Mouse (Mus musculus) adrenal gland (tissue): ENCODE results near the gene Rgs7.

Experiments used
- intact Hi-C: fragments of 180-260 bp; cut with DNase I; formaldehyde crosslinking; loops from one replicate; pipeline ENCODE4 v1.15.1; 2025

Gene Rgs7

DNA sequence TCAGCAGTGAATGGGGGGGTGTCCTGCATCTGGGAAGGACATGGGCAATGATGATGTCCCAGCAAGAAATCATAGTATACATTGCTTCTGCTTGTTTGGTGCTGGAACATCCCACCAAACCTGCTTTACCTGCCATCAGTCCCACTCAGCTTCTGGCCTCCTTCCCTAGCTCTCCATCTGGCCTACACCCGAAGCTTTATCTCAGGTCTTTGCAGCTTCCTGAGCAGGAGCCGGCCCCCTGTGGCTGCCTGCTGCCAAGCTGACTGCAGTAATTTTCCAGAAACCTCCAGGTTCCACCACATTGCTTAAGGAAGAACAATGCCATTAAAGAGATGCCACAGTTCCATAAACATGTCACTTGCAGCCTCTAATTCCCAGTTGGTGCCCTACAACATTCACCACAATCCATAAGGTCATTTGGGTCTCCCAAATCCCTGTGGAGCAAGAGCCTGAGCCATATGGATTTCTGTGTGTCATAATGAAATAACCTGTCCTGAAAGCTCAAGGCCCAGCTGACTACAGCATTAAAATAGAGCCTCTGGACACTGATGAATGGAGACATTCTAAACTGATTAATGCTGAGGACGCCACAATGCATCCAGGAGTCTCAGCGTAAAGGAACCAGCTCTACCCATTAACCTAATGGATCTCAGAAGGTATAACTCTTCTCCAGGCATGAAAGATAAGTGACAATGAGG lies 60.8 kb downstream of the Rgs7 start:
- intact Hi-C loops = no loop called here

DNA sequence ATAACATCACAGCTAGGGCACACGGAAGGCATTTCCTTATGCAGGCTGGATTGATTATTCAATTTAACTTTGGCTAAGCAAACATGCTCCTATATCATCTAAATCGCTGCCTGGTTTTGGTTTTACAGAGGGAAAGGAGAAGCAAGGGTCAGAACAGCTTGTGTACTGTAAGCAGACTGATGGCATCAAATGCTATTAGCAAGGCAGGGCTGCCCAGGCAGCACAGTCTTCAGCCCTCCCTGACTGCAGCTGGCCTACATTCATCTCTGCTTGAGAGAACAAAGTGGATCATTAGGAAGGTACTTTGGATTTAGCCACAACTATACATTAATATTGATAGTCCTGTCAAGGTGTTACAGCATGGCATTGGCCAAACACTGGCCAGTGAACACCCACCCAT lies 65.2 kb downstream of the Rgs7 start:
- intact Hi-C loops = no loop called here

DNA sequence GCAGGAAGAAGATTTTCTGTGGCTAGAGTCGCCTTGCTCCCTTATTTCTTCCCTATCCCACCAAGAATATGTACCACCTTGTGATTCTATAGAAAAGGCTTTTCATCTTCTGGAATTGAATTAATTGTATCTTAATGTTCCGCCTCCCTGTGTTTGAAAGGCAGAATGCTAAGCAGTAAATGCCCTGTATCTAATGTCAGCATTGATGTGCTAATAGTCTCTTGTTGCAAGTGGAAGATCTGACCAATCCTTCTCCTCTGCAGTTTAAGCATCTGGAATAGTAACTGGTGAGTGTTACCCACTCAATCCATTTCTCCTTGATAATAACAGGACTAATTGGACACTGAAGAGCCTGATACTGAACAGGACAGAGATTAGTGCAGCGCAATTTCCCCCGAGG lies 65.9 kb downstream of the Rgs7 start:
- intact Hi-C loops = no loop called here

DNA sequence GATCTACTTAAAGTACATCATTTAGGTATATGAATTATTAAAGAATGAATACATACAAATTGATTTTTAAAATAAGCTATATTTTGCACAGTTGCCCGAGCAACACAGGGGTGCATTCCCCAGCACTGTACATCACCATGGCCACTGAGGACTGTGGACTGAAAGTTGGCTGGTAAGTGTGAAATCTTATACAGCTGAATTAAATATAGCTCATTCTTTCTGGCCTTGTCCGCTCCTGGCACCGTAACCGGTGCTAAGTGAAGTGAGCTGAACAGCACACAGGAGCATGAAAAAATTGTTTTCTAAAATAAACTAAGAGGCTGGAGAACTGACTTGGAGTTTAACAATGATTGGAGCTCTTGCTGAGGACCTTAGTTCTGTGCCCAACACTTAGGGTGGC lies 71.4 kb downstream of the Rgs7 start:
- intact Hi-C loops = no loop called here

DNA sequence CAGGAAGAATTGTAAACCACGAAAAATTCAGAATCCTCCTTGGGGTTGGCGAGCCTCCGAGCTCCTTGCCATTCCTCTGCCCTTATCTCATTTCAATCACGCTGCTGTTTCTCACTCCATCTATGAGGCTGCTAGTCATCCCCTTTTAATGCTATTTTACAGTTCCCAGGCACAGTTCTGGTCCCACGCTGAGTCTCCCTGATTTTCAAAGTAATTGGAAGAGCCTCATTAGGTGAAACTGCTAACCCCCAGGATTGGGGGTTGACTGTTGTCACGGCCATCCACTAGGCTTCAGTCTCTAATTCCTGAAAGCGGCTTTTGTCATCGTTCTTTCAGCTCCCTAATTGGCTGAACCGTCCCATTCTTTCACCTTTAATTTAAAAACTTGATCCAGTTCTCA lies 76.6 kb downstream of the Rgs7 start:
- intact Hi-C loops = no loop called here

DNA sequence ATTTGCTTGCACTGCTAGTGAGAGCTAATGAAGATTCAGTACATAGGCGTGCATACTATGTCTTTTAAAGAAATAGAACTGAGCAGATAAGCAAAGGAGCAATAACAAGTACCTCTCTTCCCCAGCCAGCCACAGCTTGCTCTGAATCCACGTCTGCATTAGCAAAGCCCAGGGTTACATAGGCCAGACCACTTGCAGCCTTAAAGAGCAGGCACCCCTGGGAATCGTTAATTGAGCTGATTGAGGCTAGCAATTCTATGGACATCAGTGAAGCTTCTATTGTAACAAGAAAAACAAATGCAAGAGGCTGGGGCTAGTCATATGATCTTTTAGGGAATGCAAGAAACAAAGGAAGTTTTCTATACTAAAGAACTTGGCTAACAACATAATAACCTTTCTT lies 81.9 kb downstream of the Rgs7 start:
- intact Hi-C loops = no loop called here

DNA sequence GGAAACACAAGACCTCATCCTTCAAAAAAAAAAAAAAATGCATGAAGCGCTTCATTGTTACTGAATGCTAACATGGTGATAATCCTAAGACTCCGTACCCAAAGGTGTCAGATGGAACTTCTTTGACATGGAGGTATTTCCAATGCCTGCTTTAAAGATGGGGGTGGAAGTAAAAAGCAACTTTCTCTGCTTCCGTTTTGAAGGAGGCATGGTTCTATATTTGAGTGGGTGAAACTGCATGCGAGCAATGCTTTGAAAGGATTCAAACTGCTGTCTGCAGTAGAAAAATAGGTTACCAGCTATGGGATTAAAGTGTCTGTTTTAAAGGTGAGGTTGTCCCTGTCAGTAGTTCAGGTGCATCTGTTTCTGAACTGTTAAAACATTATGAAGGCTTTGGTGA lies 100.4 kb downstream of the Rgs7 start:
- intact Hi-C loops = no loop called here

DNA sequence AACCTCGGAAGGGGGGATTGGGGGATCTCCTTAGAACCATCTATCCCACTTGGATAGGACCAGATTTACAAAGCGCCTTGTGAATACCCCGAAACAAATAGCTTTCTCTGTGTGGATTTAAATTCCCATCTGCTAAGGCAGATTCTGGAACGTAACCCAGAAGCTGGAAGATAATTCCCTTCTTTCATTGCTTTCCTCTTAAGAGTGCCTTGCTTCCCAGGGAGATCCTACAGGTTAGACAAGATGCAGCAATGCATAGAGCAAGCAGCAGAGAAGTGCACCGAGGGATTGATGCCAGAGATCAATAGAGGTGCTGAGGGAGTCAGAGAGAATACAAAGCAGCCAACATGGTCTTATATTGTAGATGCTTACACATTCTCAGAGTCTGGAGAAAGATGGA lies 103.0 kb downstream of the Rgs7 start:
- intact Hi-C loops = no loop called here

DNA sequence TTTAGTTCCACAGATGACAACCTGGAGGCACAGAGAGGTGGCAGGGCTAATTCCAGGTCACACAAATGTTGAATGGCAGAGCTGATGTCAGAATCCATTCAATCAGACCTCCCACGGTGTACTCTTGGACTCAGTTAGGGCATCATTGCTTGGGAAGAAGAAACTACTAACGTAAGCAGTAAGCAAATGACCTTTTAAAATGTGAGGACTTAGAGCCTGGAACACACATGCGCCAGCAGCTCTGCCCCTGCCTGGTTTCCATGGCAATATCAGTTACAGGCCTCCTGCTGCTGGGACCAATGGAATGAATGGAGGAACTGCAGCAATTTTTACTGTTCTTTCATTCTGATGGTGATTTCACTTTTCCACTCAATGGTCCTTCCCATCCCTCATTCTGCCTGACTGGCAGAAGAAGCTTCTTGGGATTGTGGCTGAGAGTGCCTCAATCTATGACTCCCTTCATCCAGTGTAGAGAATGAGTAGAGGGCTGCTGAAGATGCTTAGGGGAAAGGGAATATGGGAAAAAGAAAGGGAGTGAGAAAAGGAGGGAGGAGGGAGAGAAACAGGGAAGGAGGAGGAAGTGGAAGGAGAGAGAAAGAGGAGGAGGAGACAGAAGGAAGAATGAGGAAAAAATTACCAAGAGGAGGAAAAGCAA lies 106.6 kb downstream of the Rgs7 start:
- intact Hi-C loops = no loop called here

DNA sequence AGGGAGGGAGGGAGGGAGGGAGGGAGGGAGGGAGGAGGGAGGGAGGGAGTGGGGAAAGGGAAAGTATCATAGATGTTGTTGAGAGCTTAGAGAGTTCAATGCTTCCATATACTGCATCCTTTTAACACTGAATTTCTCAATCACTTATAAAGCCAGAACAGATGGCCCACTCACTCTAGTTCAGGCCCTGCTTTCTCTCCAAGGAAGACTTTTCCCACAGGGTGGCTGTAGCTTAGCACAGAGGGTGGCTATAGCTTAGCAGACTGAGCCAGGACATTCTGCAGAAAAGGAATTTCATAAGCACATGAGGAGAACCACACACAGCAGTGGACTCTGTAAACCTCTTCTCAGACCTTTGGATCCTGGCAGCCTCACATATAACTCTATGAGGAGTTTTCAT lies 119.7 kb downstream of the Rgs7 start:
- intact Hi-C loops = no loop called here

DNA sequence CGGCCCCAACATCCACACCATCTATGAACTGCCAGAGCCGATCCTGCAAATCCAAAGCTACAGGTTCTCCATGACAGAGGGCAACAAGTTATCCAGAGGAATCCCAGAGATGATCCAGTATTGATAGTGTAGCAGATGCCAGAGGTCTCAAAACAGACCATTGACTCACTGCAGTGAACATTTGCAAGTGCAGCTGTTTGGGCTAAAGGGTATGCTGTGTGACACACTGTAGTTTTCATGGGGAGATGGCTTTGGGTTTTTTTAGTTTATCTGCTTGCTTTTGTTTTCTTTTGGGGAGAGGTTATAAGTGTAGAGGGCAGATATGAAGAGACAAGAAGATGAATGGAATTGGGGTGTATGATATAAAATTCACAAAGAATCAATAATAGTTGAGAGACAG lies 124.2 kb downstream of the Rgs7 start:
- intact Hi-C loops = no loop called here

DNA sequence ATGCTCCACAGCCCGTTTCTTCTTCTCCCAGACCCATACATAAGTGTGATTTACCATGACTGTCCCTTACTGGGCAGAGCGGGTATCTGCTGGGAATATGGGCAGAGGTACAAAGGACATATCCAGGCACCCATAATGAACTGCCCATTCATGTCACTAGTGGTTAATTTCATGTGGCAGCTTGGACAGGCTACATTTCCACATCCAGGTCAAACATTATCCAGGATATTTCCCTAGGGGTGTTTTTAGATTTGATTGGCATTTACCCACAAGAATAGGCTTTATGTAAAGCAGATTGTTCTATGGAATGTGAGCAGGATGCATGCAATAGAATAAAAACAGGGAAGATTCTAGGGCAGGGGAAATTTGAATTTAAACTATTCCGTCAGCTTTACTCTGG lies 128.7 kb downstream of the Rgs7 start:
- intact Hi-C loops = no loop called here

DNA sequence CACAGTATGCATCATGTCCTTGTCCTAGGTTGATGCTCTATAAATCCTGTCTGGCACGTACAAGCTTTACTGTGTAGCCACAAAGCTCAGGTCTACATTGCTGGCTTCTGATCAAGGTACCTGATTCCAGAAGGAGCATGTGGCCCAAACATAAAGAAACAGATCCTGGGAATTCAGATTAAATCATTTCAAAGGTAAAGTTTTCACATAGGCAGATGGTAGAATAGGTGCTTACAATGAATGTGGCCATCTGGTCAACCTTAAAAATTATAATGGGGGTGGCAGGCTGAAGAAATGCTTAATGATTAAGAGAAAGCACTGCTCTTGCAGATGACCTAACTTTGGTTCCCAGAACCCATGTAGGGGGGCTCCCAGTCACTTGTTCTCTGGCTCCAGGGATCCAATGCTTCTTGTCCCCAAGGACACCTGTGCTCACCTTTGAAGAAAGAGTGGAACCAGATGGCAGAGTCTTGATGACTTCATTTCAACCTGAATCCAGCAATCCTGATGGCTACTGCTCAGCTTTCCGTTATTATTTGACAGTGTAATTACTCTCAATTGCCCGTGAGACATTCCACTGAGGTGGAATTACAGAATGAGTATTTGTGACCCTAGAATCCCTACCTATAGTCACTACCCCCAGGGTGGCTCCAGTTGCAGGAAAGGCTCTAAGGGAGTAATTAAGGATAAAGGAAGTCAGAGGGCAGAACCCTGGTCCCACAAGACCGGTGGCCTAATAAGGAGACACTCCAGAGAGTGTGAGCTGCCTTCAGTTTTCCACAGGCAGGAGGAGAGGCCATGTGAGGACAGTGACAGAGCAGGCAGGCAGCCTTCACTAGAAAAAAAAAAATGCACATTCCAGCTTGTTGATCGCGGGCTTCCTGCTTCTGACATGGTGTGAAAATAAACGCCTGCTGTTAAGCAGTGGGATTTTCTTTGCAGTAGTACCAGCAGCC lies 132.6 kb downstream of the Rgs7 start:
- intact Hi-C loops = no loop called here

DNA sequence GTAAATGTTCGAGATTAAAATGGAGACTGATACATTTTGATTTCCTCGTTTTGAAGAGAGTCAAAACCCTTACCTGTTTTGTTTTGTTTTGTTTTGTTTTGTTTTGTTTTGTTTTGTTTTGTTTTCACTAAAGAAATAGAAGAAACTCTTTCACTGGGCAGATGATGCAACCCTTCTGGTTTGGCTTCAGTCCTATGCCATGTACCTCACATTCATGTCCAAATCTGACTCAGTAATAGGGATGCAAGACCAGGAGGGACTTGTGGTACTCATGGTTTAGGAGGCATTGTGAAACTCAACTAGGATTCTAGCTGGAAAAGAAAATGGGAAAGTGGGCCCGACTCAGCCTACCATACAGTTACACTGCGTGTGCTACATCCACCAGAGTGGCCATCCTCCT lies 139.4 kb downstream of the Rgs7 start:
- intact Hi-C loops = no loop called here

DNA sequence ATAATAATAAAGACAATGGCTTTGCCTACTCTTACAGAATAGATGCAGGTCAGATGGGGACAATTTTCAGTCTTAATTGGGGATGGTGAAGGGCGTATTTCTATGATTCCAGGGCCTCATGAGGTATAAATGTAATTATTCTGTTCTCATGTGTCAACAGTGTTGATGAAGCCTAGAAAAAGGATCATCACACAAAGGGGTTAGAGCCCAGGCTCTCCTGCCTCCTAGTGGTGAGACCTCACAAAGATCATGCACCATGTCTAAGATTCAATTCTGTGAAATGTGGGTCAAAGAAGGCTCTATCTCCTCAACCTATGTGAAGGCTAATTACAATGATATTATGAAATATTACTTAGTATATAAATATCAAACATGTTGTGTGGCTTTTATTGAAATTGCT lies 146.1 kb downstream of the Rgs7 start:
- intact Hi-C loops = no loop called here

DNA sequence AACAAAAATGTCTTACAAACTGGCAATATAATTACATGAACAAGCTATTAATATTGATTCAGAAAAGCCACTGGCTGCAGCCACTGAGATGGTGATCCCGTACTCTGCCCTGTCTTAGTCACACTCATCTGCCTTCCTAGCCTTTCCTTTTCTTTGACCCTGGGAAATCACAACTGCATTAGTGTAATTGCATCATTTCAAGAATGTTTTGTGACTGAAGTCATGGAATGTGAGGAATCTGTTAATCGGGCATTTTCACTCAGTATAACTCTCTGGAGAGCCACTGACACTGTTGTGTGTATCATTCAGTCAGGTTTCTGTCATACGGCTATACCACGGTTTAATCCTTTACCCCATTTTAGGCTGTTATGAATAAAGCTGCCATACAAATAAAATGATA lies 156.1 kb downstream of the Rgs7 start:
- intact Hi-C loops = no loop called here

DNA sequence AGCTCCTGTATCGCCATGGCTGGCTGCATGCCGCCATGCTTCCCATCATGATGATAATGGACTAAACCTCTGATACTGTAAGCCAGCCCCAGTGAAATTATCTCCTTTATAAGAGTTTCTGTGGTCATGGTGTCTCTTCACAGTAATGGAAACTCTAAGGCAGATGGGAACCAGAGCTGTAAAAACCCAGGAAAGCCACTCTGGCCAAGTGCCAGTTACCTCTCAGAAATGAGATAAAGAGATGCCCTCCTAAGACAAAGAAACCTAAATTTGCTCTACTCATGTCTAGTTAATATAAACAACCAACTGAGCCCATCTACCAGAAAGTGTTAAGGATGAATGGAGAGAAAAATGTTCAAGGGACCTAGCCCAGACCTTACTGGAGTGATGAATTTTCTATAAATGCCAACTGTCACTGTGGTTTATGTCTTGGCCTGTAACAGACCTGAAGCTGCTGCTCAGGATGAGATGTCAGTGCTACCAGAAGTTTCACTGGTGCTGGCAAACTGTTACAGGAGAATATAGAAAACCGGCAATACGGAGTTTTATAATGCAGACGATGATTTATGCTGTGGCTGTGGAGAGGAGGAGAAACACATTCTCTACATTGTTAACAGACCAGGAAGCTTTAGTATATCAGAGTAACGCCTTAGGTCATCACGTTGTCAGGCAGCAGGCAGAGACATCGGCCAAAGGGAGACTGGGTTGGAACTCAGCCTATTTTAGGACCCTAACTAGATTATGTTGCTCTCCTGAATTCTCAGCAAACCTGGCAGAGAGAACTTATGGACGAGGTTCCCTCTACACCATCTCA lies 159.1 kb downstream of the Rgs7 start:
- intact Hi-C loops = no loop called here

DNA sequence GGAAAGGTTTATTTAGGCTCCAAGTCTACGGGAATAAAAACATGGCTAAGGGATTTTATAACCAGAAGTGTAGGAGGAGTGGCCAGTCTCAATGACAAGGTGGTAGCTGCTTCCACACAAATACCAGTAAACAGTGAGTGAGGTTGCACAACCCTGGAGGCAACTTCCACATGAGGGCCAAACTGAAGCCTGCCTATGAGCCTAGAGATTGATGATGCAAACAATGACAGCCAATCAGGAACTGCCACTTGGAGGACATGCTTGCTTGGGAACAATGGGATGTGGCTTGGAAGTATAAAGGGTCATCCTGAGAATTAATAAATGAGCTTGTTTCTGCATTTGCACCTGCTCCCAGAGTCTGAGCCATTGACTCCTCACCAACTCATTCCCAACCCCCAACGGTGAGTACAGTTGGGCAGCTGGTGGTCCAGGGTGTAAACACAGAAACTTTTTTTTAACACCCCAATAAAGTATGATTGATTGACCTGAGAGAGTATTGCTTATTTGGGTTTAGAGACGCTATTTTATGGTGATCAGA lies 162.3 kb downstream of the Rgs7 start:
- intact Hi-C loops = no loop called here

DNA sequence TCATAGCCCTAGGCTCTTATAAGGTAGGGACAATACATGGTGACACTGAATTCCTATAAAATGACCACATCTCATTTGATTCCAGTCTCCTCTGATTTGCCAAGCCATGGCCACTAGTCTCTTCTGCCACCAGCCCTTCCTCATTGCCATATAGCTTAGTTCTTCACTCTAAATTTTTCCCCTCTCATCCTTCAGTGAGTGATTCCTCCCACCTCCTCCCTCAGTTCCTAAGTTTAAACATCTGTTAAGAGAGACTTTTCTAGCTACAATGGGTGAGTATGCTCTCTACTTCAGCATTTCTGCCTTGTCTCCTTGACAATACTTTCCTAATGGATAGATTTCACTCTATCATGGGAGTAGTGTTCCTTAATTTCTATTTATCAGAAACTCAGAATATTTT lies 169.5 kb downstream of the Rgs7 start:
- intact Hi-C loops = no loop called here

DNA sequence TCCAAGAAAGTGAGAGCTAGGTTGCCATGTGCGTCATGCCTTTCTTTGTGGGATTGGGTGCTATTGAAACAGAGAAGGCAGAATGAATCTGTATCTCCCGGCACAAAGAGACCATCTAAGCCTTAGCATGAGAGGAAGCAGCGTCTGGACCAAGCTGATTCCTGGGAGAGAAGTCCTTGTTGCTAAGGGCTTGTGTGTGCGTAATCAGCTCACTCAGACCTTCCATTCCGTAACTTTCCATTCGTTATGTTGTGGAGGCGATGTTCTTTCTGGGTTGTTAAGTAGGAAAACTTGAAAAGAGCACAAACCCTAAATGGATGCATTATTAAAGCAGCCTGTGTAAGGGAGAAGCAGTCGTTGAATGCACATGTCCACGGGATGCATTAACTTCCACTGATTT lies 173.1 kb downstream of the Rgs7 start:
- intact Hi-C loops = no loop called here

DNA sequence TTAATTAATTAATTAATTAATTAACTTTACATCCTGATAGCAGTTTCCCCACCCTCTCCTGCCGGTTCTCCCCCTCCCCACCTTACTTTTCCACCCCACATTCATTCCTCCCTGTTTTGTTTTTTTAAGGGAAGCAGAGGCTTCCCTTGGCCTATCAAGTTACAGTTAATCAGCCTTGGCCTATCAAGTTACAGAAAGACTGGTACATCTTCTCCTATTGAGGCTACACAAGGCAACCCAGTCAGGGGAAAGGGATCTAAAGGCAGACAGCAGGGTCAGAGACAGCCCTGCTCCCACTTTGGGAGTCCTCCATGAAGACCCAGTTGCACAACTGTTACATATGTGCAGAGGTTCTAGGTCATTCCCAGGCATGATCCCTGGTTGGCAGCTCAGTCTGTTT lies 175.0 kb downstream of the Rgs7 start:
- intact Hi-C loops = no loop called here
